34 mouse cellular contexts compared by ENCODE assay signal in the genomic region with DNA sequence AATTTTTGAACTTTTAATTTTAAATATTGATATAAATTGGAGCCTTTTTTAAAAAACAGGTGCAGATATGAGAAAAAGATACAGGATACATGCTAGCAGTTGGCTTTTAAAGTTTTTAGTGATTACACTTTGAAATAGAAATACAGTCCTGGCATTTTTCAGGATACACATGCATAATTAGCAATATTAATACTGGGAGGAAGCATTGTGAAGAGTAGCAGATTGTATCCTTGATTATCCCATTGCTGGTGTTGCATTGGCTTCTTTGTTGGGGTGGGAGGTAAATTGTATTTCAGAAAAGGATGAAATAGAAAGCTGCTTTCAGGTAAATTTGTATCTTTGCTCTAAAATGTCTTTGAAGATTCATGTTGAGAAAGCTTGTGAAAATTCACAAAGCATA.
"Had no signal": no experiment of that assay in that cellular context is flagged by ENCODE, and none has a peak within 500 bp of the region (broad histone marks: within the 10 kb centered on the region; RNA-seq: fewer than 3 reads in every experiment).

No protein-coding gene starts in this region.

- DNase-seq: heart, postnatal 10 days; heart, postnatal 14 days; heart, postnatal 36 days; heart, postnatal 4 days; kidney, adult 11 months; kidney, adult 18-20 months; kidney, adult 2 months; kidney, adult 8-10 months; kidney, adult 9 months; kidney, postnatal 10 days; kidney, postnatal 14 days; kidney, postnatal 25 days; kidney, postnatal 36 days; layer of hippocampus, adult 9-11 months; layer of hippocampus, postnatal 36 days had no signal

- H3K4me2 ChIP-seq: heart, embryonic 11.5 days; heart, embryonic 12.5 days; heart, embryonic 13.5 days; heart, embryonic 15.5 days; hindbrain, embryonic 12.5 days; hindbrain, embryonic 13.5 days; hindbrain, embryonic 14.5 days; hindbrain, embryonic 15.5 days; intestine, embryonic 15.5 days; kidney, embryonic 15.5 days had no signal

- ATAC-seq: hindbrain, embryonic 16.5 days; hindbrain, postnatal 0 days; inflammation-experienced regulatory T-cells, adult 6 months; intestine, embryonic 15.5 days; intestine, embryonic 16.5 days; intestine, postnatal 0 days had no signal

- H3K27ac ChIP-seq: heart, embryonic 10.5 days; heart, embryonic 13.5 days; heart, embryonic 15.5 days; hindbrain, embryonic 10.5 days; hindbrain, embryonic 12.5 days; hindbrain, embryonic 13.5 days; hindbrain, embryonic 14.5 days; hindbrain, embryonic 15.5 days; hindbrain, postnatal 0 days; intestine, embryonic 15.5 days; kidney, embryonic 15.5 days; kidney, postnatal 0 days; left cerebral cortex, adult 2 months had no signal

- H3K9ac ChIP-seq: heart, embryonic 12.5 days; heart, embryonic 13.5 days; heart, embryonic 15.5 days; hindbrain, embryonic 12.5 days; hindbrain, embryonic 13.5 days; hindbrain, embryonic 14.5 days; hindbrain, embryonic 15.5 days; intestine, embryonic 15.5 days; kidney, embryonic 15.5 days had no signal

- H3K4me1 ChIP-seq: heart, embryonic 10.5 days; hindbrain, embryonic 13.5 days; intestine, embryonic 15.5 days had no signal

- H3K4me3 ChIP-seq: heart, embryonic 10.5 days; heart, embryonic 12.5 days; heart, embryonic 13.5 days; heart, embryonic 15.5 days; hindbrain, embryonic 10.5 days; hindbrain, embryonic 12.5 days; hindbrain, embryonic 13.5 days; hindbrain, embryonic 15.5 days; intestine, embryonic 15.5 days; kidney, embryonic 15.5 days; left cerebral cortex, adult 2 months had no signal

- H3K9me3 ChIP-seq: heart, embryonic 10.5 days; heart, embryonic 12.5 days; heart, embryonic 13.5 days; heart, embryonic 15.5 days; hindbrain, embryonic 10.5 days; hindbrain, embryonic 12.5 days; hindbrain, embryonic 13.5 days; hindbrain, embryonic 15.5 days; intestine, embryonic 15.5 days; kidney, embryonic 15.5 days had no signal

- H3K27me3 ChIP-seq: heart, embryonic 12.5 days; heart, embryonic 13.5 days; heart, embryonic 15.5 days; hindbrain, embryonic 12.5 days; hindbrain, embryonic 13.5 days; hindbrain, embryonic 15.5 days; intestine, embryonic 15.5 days; kidney, embryonic 15.5 days had no signal

- H3K36me3 ChIP-seq: heart, embryonic 10.5 days; heart, embryonic 12.5 days; heart, embryonic 13.5 days; heart, embryonic 15.5 days; hindbrain, embryonic 10.5 days; hindbrain, embryonic 12.5 days; hindbrain, embryonic 13.5 days; hindbrain, embryonic 15.5 days; intestine, embryonic 15.5 days; kidney, embryonic 15.5 days had no signal
